Mouse (Mus musculus) embryonic facial prominence, embryonic 11.5 days (tissue): Measurements from ENCODE around the gene Kcnj12. TPM values are rescaled to one million over a fixed set of nuclear protein-coding genes. Genes with fewer than 3 reads are reported as not detected.

ENCODE experiments used
- ATAC-seq: fragments of 200-750 bp; cut with Nextera tagmentation; replicated peaks from 2 replicates; pipeline ENCODE4 v1.8.0; 2017; ENCODE audit warnings: low read depth; ENCODE audit not compliant: insufficient number of reproducible peaks, low FRiP score, low TSS enrichment
- DNase-seq: peaks from one replicate; pipeline ENCODE4 v3.0.0-alpha.2; 2015; ENCODE audit warnings: low spot score
- H3K27ac ChIP-seq: fragments of 300-500 bp; sonication (generic); replicated peaks from 2 replicates; pipeline ENCODE4 v1.5.1; 2014; ENCODE audit warnings: mild to moderate bottlenecking, low read depth, low read length, control low read depth
- H3K27me3 ChIP-seq: fragments of 300-500 bp; sonication (generic); 2 replicates; pipeline ENCODE4 v1.6.1; 2014; ENCODE audit warnings: mild to moderate bottlenecking, low read length, moderate library complexity, mixed read lengths; ENCODE audit not compliant: control insufficient read depth, insufficient read depth
- H3K36me3 ChIP-seq: fragments of 300-500 bp; sonication (generic); replicated peaks from 2 replicates; pipeline ENCODE4 v1.6.1; 2014; ENCODE audit warnings: low read depth, mild to moderate bottlenecking, low read length, moderate library complexity, mixed read lengths; ENCODE audit not compliant: control insufficient read depth, insufficient read depth
- H3K4me1 ChIP-seq: fragments of 300-500 bp; sonication (generic); 2 replicates; pipeline ENCODE4 v1.6.1; 2014; ENCODE audit warnings: low read length, mixed read lengths; ENCODE audit not compliant: control insufficient read depth, insufficient read depth
- H3K4me2 ChIP-seq: fragments of 300-500 bp; sonication (generic); 2 replicates; pipeline ENCODE4 v1.6.1; 2014; ENCODE audit warnings: low read depth, mild to moderate bottlenecking, control low read depth, low read length, moderate library complexity
- H3K4me3 ChIP-seq: fragments of 300-500 bp; sonication (generic); 2 replicates; pipeline ENCODE4 v1.5.1; 2014; ENCODE audit warnings: low read depth, low read length, control low read depth
- H3K9ac ChIP-seq: fragments of 300-500 bp; sonication (generic); replicated peaks from 2 replicates; pipeline ENCODE4 v1.6.1; 2014; ENCODE audit warnings: mild to moderate bottlenecking, control low read depth, low read length
- H3K9me3 ChIP-seq: fragments of 300-500 bp; sonication (generic); replicated peaks from 2 replicates; pipeline ENCODE4 v1.6.1; 2016; ENCODE audit warnings: mild to moderate bottlenecking, low read length, inconsistent platforms, mixed read lengths; ENCODE audit not compliant: control insufficient read depth
- WGBS: fragments of 180-500 bp; shearing (Covaris S2); extraction: QIAGEN DNeasy Blood & Tissue Kit; methylation state at CpG from one replicate; pipeline ENCODE4 v1.1.7; 2014; 5-methylcytosine and 5-hydroxymethylcytosine counted together
- polyA plus RNA-seq: library from polyadenylated mRNA; unstranded; fragments of >200 nt; fragmentation: Nextera tagmentation; extraction: Ambion mirVana; gene quantifications from 2 replicates; pipeline ENCODE4 v1.2.1, GENCODE M21; 2014

Gene Kcnj12
- polyA plus RNA-seq, 1 experiment from 2014 or later, result 2.4 TPM

GRCm38 (mm10) chr11:61021129-61021528 is 1.2 kb upstream of the Kcnj12 start:
- Histone ChIP-seq H3K4me3 (no peak overlapping the region), H3K9me3 (no peaks in the 10 kb centered on the region), H3K4me1 (no peaks in the 10 kb centered on the region; the same call in 1 of the 2 replicates), H3K36me3 (no peaks in the 10 kb centered on the region), H3K4me2 (no peak overlapping the region), H3K27me3 (peaks cover 43% of the 10 kb centered on the region), H3K9ac (no peak overlapping the region), H3K27ac (no peak overlapping the region)
- WGBS, result 62% methylated on average over 5 of the region's 5 CpGs
- ATAC-seq, result no peak
- no peak for DNase-seq

GRCm38 (mm10) chr11:61021676-61022549 is 451 bp upstream of the Kcnj12 start:
- 2% methylated on average over 48 of the region's 68 CpGs for WGBS
- Histone ChIP-seq H3K27me3 (peaks cover 43% of the 10 kb centered on the region), H3K27ac (no peak overlapping the region), H3K4me1 (no peaks in the 10 kb centered on the region; the same call in 1 of the 2 replicates), H3K9ac (peak overlapping the region; percentile 47), H3K36me3 (no peaks in the 10 kb centered on the region), H3K4me2 (peak overlapping the region; percentile 99), H3K4me3 (peak overlapping the region; percentile 59), H3K9me3 (no peaks in the 10 kb centered on the region)
- DNase-seq, result peak; percentile 26
- no peak for ATAC-seq

- no peak overlapping the region for H3K9ac ChIP-seq
- H3K27me3 ChIP-seq, result peaks cover 43% of the 10 kb centered on the region
- H3K4me3 ChIP-seq, result peak overlapping the region; percentile 59
- H3K9me3 ChIP-seq, result no peaks in the 10 kb centered on the region
- H3K36me3 ChIP-seq, result no peaks in the 10 kb centered on the region
- no peak for ATAC-seq
- H3K4me1 ChIP-seq, result no peaks in the 10 kb centered on the region; the same call in none of the 2 replicates
- no peak for DNase-seq
- no peak overlapping the region for H3K4me2 ChIP-seq
- H3K27ac ChIP-seq, result no peak overlapping the region
- WGBS, result 51% methylated on average over 9 of the region's 9 CpGs
Measured at GRCm38 (mm10) chr11:61023416-61024200, 1.2 kb downstream of the Kcnj12 start.

GRCm38 (mm10) chr11:61024388-61024787 is 2.0 kb downstream of the Kcnj12 start:
- H3K4me2 ChIP-seq, result no peak overlapping the region
- 69% methylated on average over 6 of the region's 6 CpGs for WGBS
- no peak for DNase-seq
- no peaks in the 10 kb centered on the region for H3K36me3 ChIP-seq
- H3K4me1 ChIP-seq, result no peaks in the 10 kb centered on the region; the same call in none of the 2 replicates
- H3K27ac ChIP-seq, result no peak overlapping the region
- no peak overlapping the region for H3K4me3 ChIP-seq
- no peaks in the 10 kb centered on the region for H3K9me3 ChIP-seq
- ATAC-seq, result no peak
- H3K27me3 ChIP-seq, result peaks cover 43% of the 10 kb centered on the region
- H3K9ac ChIP-seq, result no peak overlapping the region

GRCm38 (mm10) chr11:61024996-61025395 is 2.6 kb downstream of the Kcnj12 start:
- DNase-seq (no peak), ATAC-seq (0 out of 2 replicates have a peak, but pooled peaks have one; percentile 36)
- Histone ChIP-seq H3K27ac (no peak overlapping the region), H3K27me3 (peaks cover 43% of the 10 kb centered on the region), H3K9me3 (no peaks in the 10 kb centered on the region), H3K4me1 (no peaks in the 10 kb centered on the region; the same call in none of the 2 replicates), H3K4me3 (no peak overlapping the region), H3K36me3 (no peaks in the 10 kb centered on the region), H3K9ac (no peak overlapping the region), H3K4me2 (no peak overlapping the region)
- WGBS, result 61% methylated on average over 6 of the region's 6 CpGs

- no peaks in the 10 kb centered on the region; the same call in none of the 2 replicates for H3K4me1 ChIP-seq
- H3K36me3 ChIP-seq, result no peaks in the 10 kb centered on the region
- ATAC-seq, result no peak
- H3K27ac ChIP-seq, result no peak overlapping the region
- H3K4me2 ChIP-seq, result no peak overlapping the region
- DNase-seq, result no peak
- H3K4me3 ChIP-seq, result no peak overlapping the region
- H3K27me3 ChIP-seq, result peaks cover 42% of the 10 kb centered on the region
- WGBS, result 72% methylated on average over 7 of the region's 7 CpGs
- no peaks in the 10 kb centered on the region for H3K9me3 ChIP-seq
- H3K9ac ChIP-seq, result no peak overlapping the region
Measured at GRCm38 (mm10) chr11:61025594-61025993, 3.2 kb downstream of the Kcnj12 start.

- no peak overlapping the region for H3K27ac ChIP-seq
- H3K27me3 ChIP-seq, result peaks cover 35% of the 10 kb centered on the region
- H3K4me3 ChIP-seq, result no peak overlapping the region
- no peak for ATAC-seq
- H3K9ac ChIP-seq, result no peak overlapping the region
- H3K36me3 ChIP-seq, result no peaks in the 10 kb centered on the region
- no peak overlapping the region for H3K4me2 ChIP-seq
- no peaks in the 10 kb centered on the region; the same call in none of the 2 replicates for H3K4me1 ChIP-seq
- 88% methylated on average over 6 of the region's 6 CpGs for WGBS
- no peaks in the 10 kb centered on the region for H3K9me3 ChIP-seq
- DNase-seq, result no peak
Measured at GRCm38 (mm10) chr11:61026381-61026780, 4.0 kb downstream of the Kcnj12 start.
